Mouse (Mus musculus) lung, adult 2 months (tissue): ENCODE measurements around the gene Tfrc.

Source experiments
- CTCF ChIP-seq: fragments of 200-500 bp; IDR thresholded peaks from 2 replicates; pipeline ENCODE4 v1.5.1; 2011; ENCODE audit warnings: mild to moderate bottlenecking, low read length, control low read depth; ENCODE audit not compliant: insufficient read depth
- POLR2A ChIP-seq: fragments of 200-500 bp; IDR thresholded peaks from 2 replicates; pipeline ENCODE4 v1.6.1; 2011; ENCODE audit warnings: low read depth, mild to moderate bottlenecking, control low read depth, low read length, borderline replicate concordance; ENCODE audit errors: extremely low read depth

DNA sequence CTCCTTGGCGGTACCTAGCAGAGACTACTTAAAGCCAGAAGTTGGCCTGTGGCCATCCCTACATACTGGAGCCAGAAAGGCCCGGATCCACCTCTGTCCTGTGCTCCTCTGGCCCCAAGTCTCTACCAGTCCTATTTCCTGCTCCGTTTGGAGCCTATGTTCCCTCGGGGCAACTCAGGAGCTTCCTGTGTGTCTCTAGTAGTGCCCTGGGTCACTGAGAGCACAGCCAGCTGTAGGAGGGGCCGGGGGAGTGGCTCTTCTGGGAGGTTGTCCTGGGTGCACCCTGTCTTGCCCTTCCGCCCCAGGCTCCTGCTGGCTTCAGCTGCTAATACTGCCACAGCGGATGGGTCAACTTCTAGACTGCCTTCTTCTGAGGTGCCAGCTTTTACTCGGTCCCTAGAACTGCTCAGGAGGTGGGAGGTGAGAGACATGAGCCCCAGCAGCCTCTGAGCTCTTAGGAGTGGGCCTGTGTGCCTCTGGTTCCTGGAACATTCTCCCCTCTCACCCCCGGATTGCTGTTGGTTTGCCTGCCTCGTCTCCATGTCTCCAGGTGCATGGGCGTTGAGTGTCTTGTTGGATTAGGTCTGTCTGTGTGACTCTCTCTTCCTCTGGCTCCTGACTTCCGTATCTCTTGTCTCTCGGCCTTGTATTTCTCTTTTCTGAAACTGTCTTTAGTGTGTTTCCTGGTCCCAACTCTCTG is 64.3 kb downstream of the Tfrc start:
- TF ChIP-seq CTCF (no peak), POLR2A (no peak)
